Mouse (Mus musculus) stomach, postnatal 0 days (tissue): ENCODE measurements around the gene Wt1.

ENCODE experiments used
- CTCF ChIP-seq: IDR thresholded peaks from 2 replicates; pipeline ENCODE4 v1.5.1; 2016; ENCODE audit warnings: antibody characterized with exemption, low read depth, mild to moderate bottlenecking, moderate library complexity
- EP300 ChIP-seq: optimal IDR thresholded peaks from 2 replicates; pipeline ENCODE3; 2016; ENCODE audit warnings: antibody characterized with exemption

- TF ChIP-seq CTCF = no peak
- TF ChIP-seq EP300 = no peak
Observed at GRCm38 (mm10) chr2:105160949-105161348, 34.6 kb downstream of the Wt1 start.
